Mouse (Mus musculus): ENCODE results near the gene Ppdpf.

DNA sequence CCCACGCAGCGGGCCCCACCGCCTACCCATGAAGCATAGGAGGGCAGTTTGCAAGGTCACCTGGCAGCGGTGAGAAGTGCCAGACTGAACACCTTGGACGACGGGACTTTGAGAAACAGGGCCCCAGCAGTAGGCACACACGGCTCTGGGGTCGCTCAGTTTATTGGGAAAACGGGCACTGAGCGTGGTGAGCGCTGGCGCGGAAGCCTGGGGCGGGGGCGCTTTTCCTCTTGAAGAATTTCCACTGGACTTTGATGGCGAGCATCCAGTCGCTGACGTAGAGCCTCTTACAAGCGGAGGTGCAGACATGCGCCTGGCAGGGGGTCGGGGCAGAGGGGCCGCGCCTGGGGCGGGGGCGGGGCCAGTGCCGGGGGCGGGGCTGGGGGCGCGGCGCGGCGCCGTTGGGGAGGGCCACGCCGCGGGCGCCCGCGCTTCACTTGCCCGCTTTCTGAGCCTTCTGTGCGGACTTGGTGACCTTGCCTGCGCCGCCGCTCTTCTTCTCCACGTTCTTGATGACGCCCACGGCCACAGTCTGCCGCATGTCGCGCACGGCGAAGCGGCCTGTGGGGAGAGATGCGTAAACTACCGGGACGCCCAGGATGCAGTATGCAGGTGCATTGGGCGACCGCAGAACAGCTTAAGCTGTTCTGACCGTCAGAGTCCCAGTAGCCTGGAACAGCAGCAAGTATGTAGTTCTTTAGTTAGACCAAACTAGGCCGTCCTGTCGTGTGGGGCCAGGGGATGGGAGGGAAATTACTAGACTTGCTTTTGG is 39.3 kb upstream of the Ppdpf start:
- TF ChIP-seq CTCF (IDR thresholded peaks at IDR 0.05; ENCODE audit: extremely low read depth, insufficient read depth, low read length): no peak
- TF ChIP-seq POLR2A (IDR thresholded peaks at IDR 0.05; ENCODE audit: extremely low read depth, insufficient read depth, low read length): no peak
